Mouse (Mus musculus): Measurements from ENCODE around the gene Gm17268. TPM values are rescaled to one million over a fixed set of nuclear protein-coding genes. Genes with fewer than 3 reads are reported as not detected.

The Gm17268 gene
- polyA plus RNA-seq, 1 experiment from 2014 or later, result not detected

DNA sequence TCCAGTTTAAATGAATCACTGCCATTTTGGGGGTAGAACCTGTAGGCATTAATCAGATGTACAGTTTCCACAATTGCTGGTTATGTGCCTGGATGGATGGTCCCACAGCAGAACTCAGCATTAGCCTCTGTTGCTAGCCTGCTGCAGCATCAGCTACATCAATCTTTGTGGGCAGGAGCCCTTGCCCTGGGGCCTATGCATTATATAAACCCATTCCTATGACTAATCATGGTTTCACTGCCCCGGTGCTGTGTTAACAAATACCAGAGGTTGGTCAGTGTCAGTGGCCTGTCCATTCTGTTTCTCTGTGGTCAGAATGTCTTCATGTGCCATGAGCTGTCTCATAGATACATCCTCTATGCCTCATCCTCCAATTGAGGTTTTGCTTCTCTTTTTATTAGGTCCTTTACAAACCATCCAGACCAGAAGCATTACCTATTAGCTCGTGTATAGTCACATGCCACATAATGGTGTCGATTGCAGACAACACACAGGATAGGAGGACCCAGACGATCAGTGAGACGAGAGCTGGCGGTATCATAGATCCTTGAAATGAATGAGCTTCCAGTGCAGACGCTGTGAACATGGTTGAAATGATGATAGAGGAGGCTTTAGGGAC, 28.7 kb upstream of the Gm17268 start:
- Histone ChIP-seq H3K4me1 (ENCODE audit: control insufficient read depth, insufficient read depth, low read length) (no peaks in the 10 kb centered on the region), H3K36me3 (ENCODE audit: control insufficient read depth, insufficient read depth, low read length) (no peaks in the 10 kb centered on the region), H3K9ac (ENCODE audit: low read depth, low read length) (no peak overlapping the region), H3K4me3 (ENCODE audit: low read depth, low read length) (no peak overlapping the region), H3K9me3 (replicated peaks; ENCODE audit: control insufficient read depth, low read length, poor library complexity, severe bottlenecking) (no peaks in the 10 kb centered on the region), H3K4me2 (ENCODE audit: low read length) (no peak overlapping the region), H3K27ac (ENCODE audit: low read length) (no peak overlapping the region), H3K27me3 (ENCODE audit: control insufficient read depth, insufficient read depth, low read depth, low read length) (no peaks in the 10 kb centered on the region)
- 85% methylated on average over 7 of the region's 7 CpGs for WGBS
- no peak for ATAC-seq

DNA sequence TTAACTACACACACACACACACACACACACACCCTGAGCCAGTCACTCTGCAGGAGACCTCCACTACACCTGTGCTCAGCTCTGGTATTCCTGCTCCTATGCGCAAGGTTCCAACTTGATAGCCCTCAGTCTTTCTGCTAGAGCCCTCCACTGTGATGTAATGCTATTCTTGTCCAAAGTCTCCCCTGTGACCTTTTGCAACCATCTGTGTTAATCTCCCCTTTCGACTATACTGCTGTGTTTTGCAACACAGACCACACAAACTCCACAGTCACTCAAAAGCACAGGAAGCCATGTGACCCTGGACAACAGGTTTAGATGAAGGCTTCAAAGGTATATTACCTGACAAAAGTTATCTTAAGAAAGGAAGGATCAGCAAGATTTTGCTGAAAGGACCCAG, 25.1 kb upstream of the Gm17268 start:
- no peak overlapping the region for H3K4me3 ChIP-seq (ENCODE audit: low read depth, low read length)
- no peak overlapping the region for H3K4me2 ChIP-seq (ENCODE audit: low read length)
- H3K9ac ChIP-seq (ENCODE audit: low read depth, low read length), result no peak overlapping the region
- 82% methylated on average over 2 of the region's 2 CpGs for WGBS
- H3K27me3 ChIP-seq (ENCODE audit: control insufficient read depth, insufficient read depth, low read depth, low read length), result no peaks in the 10 kb centered on the region
- H3K27ac ChIP-seq (ENCODE audit: low read length), result no peak overlapping the region
- H3K36me3 ChIP-seq (ENCODE audit: control insufficient read depth, insufficient read depth, low read length), result no peaks in the 10 kb centered on the region
- ATAC-seq, result no peak
- H3K4me1 ChIP-seq (ENCODE audit: control insufficient read depth, insufficient read depth, low read length), result no peaks in the 10 kb centered on the region
- no peaks in the 10 kb centered on the region for H3K9me3 ChIP-seq (replicated peaks; ENCODE audit: control insufficient read depth, low read length, poor library complexity, severe bottlenecking)

DNA sequence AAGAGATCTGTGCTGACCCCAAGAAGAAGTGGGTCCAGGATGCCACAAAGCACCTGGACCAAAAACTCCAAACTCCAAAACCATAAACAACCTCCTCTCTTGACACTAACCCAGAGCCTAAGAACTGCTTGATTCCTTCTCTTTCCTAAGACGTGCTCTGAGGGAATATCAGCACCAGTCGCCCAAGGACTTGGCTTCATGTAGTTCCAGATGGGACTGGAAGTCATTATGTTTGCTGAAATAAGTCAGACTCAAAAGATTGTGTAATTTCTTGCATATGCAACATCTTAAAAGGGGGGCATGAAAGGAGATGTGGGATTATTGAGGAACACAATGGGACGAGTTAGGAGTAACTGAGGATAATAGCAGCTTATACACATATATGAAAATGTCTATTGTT, 23.9 kb upstream of the Gm17268 start:
- Histone ChIP-seq H3K9ac (ENCODE audit: low read depth, low read length) (no peak overlapping the region), H3K27me3 (ENCODE audit: control insufficient read depth, insufficient read depth, low read depth, low read length) (no peaks in the 10 kb centered on the region), H3K4me1 (ENCODE audit: control insufficient read depth, insufficient read depth, low read length) (no peaks in the 10 kb centered on the region), H3K36me3 (ENCODE audit: control insufficient read depth, insufficient read depth, low read length) (no peaks in the 10 kb centered on the region), H3K4me3 (ENCODE audit: low read depth, low read length) (no peak overlapping the region), H3K9me3 (replicated peaks; ENCODE audit: control insufficient read depth, low read length, poor library complexity, severe bottlenecking) (no peaks in the 10 kb centered on the region), H3K4me2 (ENCODE audit: low read length) (no peak overlapping the region), H3K27ac (ENCODE audit: low read length) (no peak overlapping the region)
- ATAC-seq, result no peak
- 82% methylated on average over 3 of the region's 3 CpGs for WGBS

DNA sequence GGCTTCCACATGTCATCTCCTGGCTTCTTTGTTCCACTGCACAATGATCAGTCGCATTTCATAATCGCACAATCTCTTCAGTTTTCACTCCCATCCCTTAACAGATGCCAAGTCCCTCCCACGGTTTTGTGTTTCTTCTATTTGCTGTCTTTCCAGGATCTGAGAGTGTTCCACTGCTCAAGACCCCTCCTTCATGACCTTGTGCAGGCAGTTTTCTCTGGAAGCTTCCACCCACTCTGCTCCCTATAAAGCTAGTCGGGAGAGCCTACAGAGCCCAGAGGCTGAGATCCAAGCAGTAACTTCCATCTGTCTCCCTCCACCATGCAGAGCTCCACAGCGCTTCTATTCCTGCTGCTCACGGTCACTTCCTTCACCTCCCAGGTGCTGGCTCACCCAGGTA, 19.3 kb upstream of the Gm17268 start, which contains the start of gene Ccl11:
TSS of gene Ccl11 (plus strand) at position 178 of the 400 bp plus-strand sequence.
- no peaks in the 10 kb centered on the region for H3K4me1 ChIP-seq (ENCODE audit: control insufficient read depth, insufficient read depth, low read length)
- ATAC-seq, result no peak
- 83% methylated on average over 6 of the region's 6 CpGs for WGBS

DNA sequence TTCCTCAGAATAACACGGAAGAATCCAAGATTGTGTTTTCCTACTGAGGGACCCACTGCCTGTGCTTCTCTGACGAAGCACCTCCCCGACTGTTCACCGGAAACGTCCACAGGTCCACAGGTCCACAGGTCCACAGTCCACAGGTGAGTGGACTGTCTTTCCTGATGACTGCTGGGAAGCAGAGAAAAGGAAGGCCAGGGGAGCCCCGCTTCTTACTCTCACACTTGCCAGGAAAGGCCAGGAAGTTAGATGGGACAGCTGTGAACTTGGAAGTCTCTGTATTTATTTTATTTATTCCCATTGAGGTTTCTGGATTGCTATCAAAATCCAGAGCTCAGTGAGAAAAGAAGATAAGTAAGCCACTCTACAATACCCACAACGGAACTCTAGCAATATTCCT, 15.5 kb upstream of the Gm17268 start:
- WGBS, result 94% methylated on average over 7 of the region's 7 CpGs
- Histone ChIP-seq H3K9ac (ENCODE audit: low read depth, low read length) (no peak overlapping the region), H3K36me3 (ENCODE audit: control insufficient read depth, insufficient read depth, low read length) (no peaks in the 10 kb centered on the region), H3K27me3 (ENCODE audit: control insufficient read depth, insufficient read depth, low read depth, low read length) (no peaks in the 10 kb centered on the region), H3K4me2 (ENCODE audit: low read length) (no peak overlapping the region), H3K4me3 (ENCODE audit: low read depth, low read length) (no peak overlapping the region), H3K27ac (ENCODE audit: low read length) (no peak overlapping the region), H3K9me3 (replicated peaks; ENCODE audit: control insufficient read depth, low read length, poor library complexity, severe bottlenecking) (no peaks in the 10 kb centered on the region), H3K4me1 (ENCODE audit: control insufficient read depth, insufficient read depth, low read length) (no peaks in the 10 kb centered on the region)
- ATAC-seq, result no peak

More for the DNA sequence above, 19.3 kb upstream of the Gm17268 start, which contains the start of gene Ccl11:
- Histone ChIP-seq H3K27ac (ENCODE audit: low read length) (no peak within 1 kb of the TSS), H3K9me3 (replicated peaks; ENCODE audit: control insufficient read depth, low read length, poor library complexity, severe bottlenecking) (no peaks in the 10 kb centered on the region), H3K4me3 (ENCODE audit: low read depth, low read length) (no peak within 1 kb of the TSS), H3K27me3 (ENCODE audit: control insufficient read depth, insufficient read depth, low read depth, low read length) (no peaks in the 10 kb centered on the region), H3K4me2 (ENCODE audit: low read length) (no peak within 1 kb of the TSS), H3K36me3 (ENCODE audit: control insufficient read depth, insufficient read depth, low read length) (no peaks in the 10 kb centered on the region), H3K9ac (ENCODE audit: low read depth, low read length) (no peak within 1 kb of the TSS)

DNA sequence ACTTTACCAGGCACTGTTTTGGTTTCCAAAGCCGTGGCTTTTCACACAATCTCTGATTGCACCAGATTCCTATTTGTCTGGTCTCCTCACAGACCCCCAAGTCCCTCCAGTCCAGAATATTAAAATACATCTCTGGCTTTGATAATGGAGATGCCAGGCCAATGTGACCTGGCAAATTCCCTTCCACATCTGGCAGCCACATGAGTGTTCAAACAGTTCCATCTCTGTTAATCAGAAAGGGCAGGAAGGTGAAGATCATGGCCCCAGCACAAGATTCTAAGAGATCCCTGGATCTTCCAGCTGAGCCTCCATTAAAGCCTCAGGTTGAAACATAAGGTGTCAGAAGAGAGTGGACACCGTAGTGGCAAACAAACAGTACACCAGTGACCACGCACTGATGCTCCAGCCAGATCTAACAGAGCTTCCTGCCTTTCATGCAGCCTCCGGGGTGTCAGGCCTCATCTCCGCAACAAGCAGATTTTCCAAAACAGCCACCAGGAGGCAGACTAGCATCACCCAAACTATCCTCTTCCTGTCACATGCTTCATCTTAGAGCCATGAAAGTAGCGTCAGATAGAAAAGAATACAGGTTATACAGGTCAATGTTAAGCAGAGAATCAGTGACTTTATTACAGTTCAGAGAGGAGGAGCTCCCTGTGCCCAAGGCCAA, 9.5 kb upstream of the Gm17268 start:
- Histone ChIP-seq H3K36me3 (ENCODE audit: control insufficient read depth, insufficient read depth, low read length) (no peaks in the 10 kb centered on the region), H3K4me1 (ENCODE audit: control insufficient read depth, insufficient read depth, low read length) (no peaks in the 10 kb centered on the region), H3K4me3 (ENCODE audit: low read depth, low read length) (no peak overlapping the region), H3K9me3 (replicated peaks; ENCODE audit: control insufficient read depth, low read length, poor library complexity, severe bottlenecking) (no peaks in the 10 kb centered on the region), H3K27me3 (ENCODE audit: control insufficient read depth, insufficient read depth, low read depth, low read length) (no peaks in the 10 kb centered on the region), H3K9ac (ENCODE audit: low read depth, low read length) (no peak overlapping the region), H3K27ac (ENCODE audit: low read length) (no peak overlapping the region), H3K4me2 (ENCODE audit: low read length) (no peak overlapping the region)
- 46% methylated on average over 6 of the region's 6 CpGs for WGBS
- no peak for ATAC-seq

DNA sequence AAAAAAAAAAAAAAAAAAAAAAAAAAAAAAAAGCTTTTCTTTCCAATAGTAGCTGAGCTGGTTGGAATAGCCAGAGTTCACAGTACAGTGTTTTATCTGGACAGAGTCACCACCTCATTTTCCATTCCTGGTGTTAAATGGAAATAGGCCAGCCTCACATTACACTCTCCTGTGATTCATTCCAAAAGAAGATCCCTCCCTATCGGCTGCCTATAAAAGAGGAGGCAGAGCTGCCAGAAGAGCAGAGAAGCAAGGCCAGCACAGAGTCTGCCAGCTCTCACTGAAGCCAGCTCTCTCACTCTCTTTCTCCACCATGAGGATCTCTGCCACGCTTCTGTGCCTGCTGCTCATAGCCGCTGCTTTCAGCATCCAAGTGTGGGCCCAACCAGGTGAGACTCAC, 7.1 kb upstream of the Gm17268 start, which contains the start of gene Ccl7:
TSS of gene Ccl7 (plus strand) at position 242 of the 400 bp plus-strand sequence.
- Histone ChIP-seq H3K4me1 (ENCODE audit: control insufficient read depth, insufficient read depth, low read length) (no peaks in the 10 kb centered on the region), H3K4me3 (ENCODE audit: low read depth, low read length) (no peak within 1 kb of the TSS), H3K4me2 (ENCODE audit: low read length) (no peak within 1 kb of the TSS), H3K27me3 (ENCODE audit: control insufficient read depth, insufficient read depth, low read depth, low read length) (no peaks in the 10 kb centered on the region), H3K36me3 (ENCODE audit: control insufficient read depth, insufficient read depth, low read length) (no peaks in the 10 kb centered on the region), H3K27ac (ENCODE audit: low read length) (no peak within 1 kb of the TSS), H3K9me3 (replicated peaks; ENCODE audit: control insufficient read depth, low read length, poor library complexity, severe bottlenecking) (no peaks in the 10 kb centered on the region), H3K9ac (ENCODE audit: low read depth, low read length) (no peak within 1 kb of the TSS)
- ATAC-seq, result no peak
- WGBS, result 79% methylated on average over 3 of the region's 3 CpGs

DNA sequence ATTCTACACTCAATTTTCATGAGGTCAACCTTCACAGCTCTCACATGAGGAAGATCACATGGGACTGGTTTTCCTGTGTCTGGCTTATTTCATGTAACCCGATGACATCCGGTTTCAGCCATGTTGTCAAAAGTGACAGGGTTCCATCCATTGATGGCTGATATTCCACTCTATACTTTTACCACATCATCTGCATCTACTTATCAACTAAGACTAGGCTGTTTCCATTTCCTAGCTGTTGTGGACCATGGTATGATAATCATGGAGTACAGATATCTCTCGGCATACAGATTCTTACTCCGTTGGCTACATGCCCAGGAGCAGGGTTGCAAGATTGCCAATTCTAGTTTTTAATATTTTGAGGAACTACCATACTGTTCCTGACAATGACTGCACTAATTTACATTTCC, 3.3 kb upstream of the Gm17268 start:
- H3K36me3 ChIP-seq (ENCODE audit: control insufficient read depth, insufficient read depth, low read length), result no peaks in the 10 kb centered on the region
- H3K27ac ChIP-seq (ENCODE audit: low read length), result no peak overlapping the region
- no peaks in the 10 kb centered on the region for H3K27me3 ChIP-seq (ENCODE audit: control insufficient read depth, insufficient read depth, low read depth, low read length)
- H3K4me3 ChIP-seq (ENCODE audit: low read depth, low read length), result no peak overlapping the region
- 90% methylated on average over 4 of the region's 4 CpGs for WGBS
- no peak overlapping the region for H3K9ac ChIP-seq (ENCODE audit: low read depth, low read length)
- H3K9me3 ChIP-seq (replicated peaks; ENCODE audit: control insufficient read depth, low read length, poor library complexity, severe bottlenecking), result no peaks in the 10 kb centered on the region
- no peak for ATAC-seq
- no peaks in the 10 kb centered on the region for H3K4me1 ChIP-seq (ENCODE audit: control insufficient read depth, insufficient read depth, low read length)
- H3K4me2 ChIP-seq (ENCODE audit: low read length), result no peak overlapping the region

DNA sequence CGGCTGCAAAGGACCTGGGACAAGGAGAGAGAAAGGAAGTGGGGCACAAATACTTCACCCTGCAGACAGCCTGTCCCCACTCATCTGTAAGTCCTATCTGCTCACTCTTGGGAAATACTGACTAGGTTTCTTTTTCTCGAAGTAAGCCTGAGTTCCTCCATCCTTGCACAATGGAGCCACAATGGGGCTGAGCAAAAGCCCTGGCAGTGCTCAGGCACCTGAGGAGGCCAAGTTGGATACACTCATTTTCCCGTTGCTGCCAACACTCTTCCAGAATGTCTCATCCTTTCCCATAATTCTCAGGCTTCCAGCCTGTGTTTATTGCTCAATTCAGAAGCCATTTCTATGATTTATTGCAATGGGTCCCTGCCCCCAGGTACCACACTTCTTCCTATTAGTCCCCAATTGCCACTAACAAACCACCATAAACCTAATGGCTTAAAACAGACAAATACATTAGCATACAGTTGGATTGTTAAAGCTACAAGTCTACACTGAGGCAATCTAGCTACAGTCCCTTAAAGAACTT, 834 bp upstream of the Gm17268 start:
- Histone ChIP-seq H3K27me3 (ENCODE audit: control insufficient read depth, insufficient read depth, low read depth, low read length) (no peaks in the 10 kb centered on the region), H3K4me3 (ENCODE audit: low read depth, low read length) (no peak overlapping the region), H3K9me3 (replicated peaks; ENCODE audit: control insufficient read depth, low read length, poor library complexity, severe bottlenecking) (no peaks in the 10 kb centered on the region), H3K36me3 (ENCODE audit: control insufficient read depth, insufficient read depth, low read length) (no peaks in the 10 kb centered on the region), H3K9ac (ENCODE audit: low read depth, low read length) (no peak overlapping the region), H3K4me1 (ENCODE audit: control insufficient read depth, insufficient read depth, low read length) (no peaks in the 10 kb centered on the region), H3K4me2 (ENCODE audit: low read length) (no peak overlapping the region), H3K27ac (ENCODE audit: low read length) (no peak overlapping the region)
- WGBS, result 73% methylated on average over 3 of the region's 3 CpGs
- ATAC-seq, result no peak
